Mouse (Mus musculus) layer of hippocampus, adult 8-10 months (tissue): Measurements from ENCODE around the gene 5830473C10Rik. TPM values are rescaled to one million over a fixed set of nuclear protein-coding genes. Genes with fewer than 3 reads are reported as not detected.
"Not testable (repeated sequence)": the region's sequence is repeated elsewhere in the genome, so short reads cannot be mapped to it uniquely, and the experiment has no call there.

Experiments used
- DNase-seq, 2 experiments: peaks; one replicate each; pipeline ENCODE4 v3.0.0; 2022; ENCODE audit warnings: low spot score in 2 of 2
- total RNA-seq, 4 experiments: library from RNA; stranded (reverse); gene quantifications; 2 replicates each; pipeline ENCODE4 v1.2.4; 2022

5830473C10Rik gene
- total RNA-seq, 4 experiments from 2014 or later, result 0.16 TPM; not detected in 3

DNA sequence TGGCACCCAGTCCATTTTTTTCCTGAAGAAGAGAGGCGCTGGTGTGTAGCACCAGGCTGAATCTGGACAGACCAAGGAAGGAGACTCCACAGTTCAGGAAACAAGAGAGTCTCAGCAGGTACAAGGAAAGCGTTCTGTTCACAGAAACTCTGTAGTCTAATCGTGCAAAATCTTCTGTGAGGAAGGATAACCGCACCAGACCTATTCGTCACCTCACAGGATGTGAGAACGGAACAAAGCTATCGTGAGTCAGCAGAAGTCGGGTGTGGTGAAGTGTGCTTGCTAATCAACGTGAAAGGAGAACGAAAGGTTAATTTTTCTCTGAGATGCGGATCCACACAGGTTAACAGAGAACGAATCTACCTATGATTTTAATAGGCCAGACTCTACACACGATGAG, 34.0 kb downstream of the 5830473C10Rik start:
- DNase-seq, result no peak

- DNase-seq, result no peak
Measured at GRCm38 (mm10) chr5:90596155-90596554, 35.2 kb downstream of the 5830473C10Rik start.

DNA sequence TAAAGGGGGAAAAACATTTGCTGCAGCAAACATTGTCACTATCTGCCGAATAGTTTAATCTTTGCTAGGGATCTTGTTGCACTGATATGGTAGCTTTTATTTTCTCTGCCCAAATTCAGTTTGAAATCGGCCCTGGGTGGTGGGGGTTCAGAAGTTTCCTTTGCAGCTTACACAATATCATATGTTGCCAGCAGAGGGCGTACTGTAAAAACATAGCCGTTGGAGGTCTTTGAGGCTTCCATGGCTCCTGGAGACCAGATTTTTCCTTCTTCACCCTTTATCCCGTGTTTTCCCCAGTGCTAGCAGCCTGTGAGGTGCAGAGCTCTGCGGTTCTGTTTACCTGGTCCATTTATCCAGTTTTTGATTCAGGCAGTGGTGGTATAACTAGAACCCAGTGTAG, 40.6 kb downstream of the 5830473C10Rik start:
- DNase-seq, result peak in 1 of 2 experiments; percentile 38

DNA sequence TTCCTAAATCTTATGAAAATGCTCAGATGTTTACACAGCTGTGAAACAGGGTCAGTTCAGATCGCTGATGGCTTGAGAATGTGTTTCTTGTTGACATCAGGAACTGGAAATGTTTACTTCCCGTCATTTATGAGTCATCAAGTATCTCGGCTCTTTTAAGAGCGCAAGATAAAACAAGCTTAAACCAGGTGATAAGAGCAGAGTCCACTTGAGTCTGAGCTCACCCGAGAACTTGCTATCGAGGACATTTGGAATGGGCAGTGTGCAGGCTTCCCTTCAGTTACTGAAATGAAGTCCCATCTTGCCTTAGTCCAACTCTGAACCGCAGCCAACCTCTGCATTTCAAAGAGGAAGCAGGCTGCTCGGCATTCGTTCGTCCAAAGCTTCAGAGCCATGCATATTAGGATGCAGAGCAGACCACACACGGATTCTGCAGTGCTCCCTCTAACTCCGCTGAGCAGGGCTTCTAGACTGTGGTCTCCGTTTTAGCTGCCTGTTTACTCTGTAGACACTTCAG, 42.6 kb downstream of the 5830473C10Rik start:
- DNase-seq, result no peak

DNA sequence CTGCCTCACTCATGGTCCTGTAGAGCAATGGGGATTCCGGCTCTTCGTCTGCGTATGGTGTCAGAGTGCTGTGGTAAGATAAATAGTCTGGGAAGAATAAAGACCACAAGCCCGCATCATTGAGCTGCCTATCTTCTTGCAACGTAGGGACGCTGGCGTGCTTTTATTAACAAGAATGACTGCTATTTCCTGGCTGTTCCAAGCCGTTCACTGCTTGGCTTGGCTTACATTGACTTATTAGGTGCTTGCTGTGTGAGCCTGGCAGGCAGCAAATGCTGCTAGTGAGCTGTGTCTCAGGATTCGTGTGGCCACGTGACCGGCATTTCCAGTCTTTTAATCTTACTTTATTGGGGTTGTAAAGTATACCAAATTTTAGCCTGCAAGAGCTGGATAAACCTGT, 48.0 kb downstream of the 5830473C10Rik start:
- DNase-seq, result no peak

DNA sequence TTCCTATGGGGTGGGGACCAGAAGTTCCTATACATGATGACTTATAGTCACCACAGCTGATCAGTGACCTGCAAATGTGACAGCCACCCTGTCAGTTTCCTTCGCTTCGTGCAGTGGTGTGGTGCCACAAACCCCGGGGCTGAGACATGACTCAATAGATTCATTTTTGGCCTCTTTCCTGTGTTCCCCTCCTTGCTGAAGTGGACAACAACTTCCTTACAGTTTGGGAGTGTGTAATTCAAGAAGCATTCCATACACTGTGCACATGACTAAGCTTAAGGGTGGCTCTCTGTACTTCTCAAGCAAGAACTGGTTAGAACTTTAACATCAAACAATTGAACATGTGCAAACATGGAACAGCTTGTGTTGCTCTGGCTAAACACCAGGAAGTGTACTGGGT, 50.5 kb downstream of the 5830473C10Rik start:
- no peak for DNase-seq

GRCm38 (mm10) chr5:90611996-90612611, 51.2 kb downstream of the 5830473C10Rik start:
- DNase-seq, result no peak

- not testable (repeated sequence) for DNase-seq
Measured at GRCm38 (mm10) chr5:90612751-90613150, 51.8 kb downstream of the 5830473C10Rik start.

GRCm38 (mm10) chr5:90617859-90618258, 57.0 kb downstream of the 5830473C10Rik start:
- DNase-seq, result no peak

DNA sequence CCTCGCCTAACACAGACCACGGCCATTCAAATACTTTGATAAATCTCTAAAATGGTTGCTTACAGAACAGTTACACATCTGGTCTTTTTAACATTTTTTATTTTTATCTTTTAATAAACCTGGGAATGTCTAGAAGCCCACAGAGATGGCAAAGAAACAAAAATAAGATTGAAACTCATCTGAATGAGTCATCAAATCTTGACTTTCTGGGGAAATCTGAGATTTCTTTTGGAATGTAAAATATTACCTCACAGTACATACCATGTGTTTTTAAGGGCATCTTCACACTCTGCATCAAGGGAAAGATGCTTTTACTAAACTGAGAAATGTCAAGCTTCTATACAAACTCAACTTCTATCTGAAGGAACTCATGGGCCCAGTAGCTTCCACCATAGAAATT, 60.4 kb downstream of the 5830473C10Rik start:
- DNase-seq, result no peak

- DNase-seq, result no peak
Measured at GRCm38 (mm10) chr5:90621726-90622125, 60.8 kb downstream of the 5830473C10Rik start.

GRCm38 (mm10) chr5:90623209-90623608, 62.3 kb downstream of the 5830473C10Rik start:
- no peak for DNase-seq

GRCm38 (mm10) chr5:90624708-90625425, 64.0 kb downstream of the 5830473C10Rik start:
- DNase-seq, result no peak

DNA sequence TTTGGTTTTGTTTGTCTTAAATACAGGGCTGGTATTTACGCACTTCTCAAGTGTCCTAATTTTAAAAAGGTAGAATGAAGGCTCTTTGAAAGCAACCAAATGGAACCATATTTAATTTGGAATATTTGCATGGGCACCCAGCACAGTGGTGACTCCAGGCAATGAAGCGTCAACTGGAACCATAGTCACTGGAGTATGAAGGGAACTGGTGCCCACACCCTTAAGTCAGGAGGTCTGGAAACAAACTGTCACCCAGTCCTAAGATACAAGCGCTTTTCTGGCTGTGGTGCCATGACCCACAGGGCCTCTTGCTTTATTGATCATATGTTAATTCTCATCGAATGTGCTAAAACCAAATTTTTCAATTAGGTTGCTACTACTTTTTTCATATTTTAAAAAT, 66.5 kb downstream of the 5830473C10Rik start:
- no peak for DNase-seq

GRCm38 (mm10) chr5:90628011-90628410, 67.1 kb downstream of the 5830473C10Rik start:
- no peak for DNase-seq

DNA sequence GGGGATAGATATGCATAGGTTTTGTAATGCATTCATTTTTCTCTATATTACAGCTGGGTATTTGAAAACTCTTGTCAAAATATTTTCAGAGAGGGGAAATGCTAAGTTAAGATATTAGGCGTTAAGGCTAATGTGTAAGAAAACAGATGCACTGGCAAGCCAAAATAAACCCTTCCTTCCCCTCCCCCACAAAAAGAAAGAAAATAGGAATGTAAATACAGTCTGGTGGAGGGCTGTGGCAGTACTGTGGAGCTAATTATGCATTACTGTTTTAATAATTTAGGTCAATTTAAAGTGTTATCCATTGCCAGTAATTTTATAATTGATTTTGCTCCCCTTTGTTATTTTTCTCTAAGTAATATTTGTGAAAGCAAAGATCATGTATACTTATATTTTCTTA, 67.6 kb downstream of the 5830473C10Rik start:
- DNase-seq, result no peak

DNA sequence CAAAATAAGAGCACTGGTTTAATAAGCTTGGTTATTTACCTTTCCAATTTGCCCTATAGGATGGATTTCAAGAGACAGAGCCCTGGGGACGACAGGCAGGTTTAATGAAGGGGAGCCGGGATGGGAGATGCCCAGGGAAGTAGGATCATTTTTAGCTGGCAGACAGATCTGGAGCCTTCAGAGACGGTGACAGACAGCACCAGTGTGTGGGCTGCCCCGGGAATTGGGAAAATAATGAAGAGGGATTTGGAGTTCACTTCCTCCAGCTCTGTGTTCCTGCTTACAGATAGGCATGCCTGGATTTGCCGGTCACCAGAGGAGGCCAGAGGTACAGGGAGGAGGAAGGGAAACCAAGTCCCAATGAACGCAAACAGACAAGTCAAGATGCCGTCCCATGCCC, 74.0 kb downstream of the 5830473C10Rik start:
- no peak for DNase-seq

- no peak for DNase-seq
Measured at GRCm38 (mm10) chr5:90640286-90641217, 79.6 kb downstream of the 5830473C10Rik start, which contains the start of gene Rassf6. Rassf6 (minus strand) TSS chr5:90640657.

DNA sequence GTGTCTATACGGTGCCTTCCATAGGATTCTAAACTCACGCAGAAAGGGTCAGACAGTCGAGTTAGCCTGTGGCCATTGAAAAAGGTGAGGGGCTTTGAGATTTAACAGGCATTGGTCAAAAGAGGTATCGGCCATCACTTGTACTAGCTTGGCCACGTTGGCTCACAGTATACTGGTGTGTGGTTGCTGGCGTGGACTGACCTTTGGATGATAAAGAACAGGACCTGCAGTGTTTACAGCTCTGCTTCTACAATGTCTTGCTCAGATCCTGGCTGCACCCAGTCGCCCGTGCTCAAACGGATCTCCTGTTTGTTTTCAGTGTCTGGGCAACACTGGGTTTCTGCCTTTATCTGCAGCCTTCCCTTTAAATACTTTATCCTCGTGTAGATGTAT, 80.3 kb downstream of the 5830473C10Rik start:
- DNase-seq, result no peak

DNA sequence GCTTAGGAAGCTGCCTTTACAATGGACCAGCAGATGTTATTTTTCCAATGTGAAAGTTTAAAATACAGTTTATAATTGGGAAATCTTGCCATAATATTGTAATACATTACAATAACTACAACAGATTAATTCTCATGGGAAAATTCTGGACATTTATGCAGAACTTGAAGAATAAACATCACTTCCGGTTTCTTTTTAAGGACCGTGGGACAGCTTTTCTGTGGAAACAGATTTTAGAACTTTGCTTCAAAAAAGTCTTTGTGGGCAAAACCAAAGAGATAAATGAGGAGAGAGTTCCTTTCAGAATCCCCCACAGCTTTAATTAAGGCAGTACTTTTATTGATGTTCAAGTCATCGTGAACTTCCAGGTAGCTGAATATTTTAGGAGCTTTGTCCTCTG, 84.7 kb downstream of the 5830473C10Rik start:
- no peak for DNase-seq

GRCm38 (mm10) chr5:90646398-90646797, 85.5 kb downstream of the 5830473C10Rik start:
- DNase-seq, result no peak
